Mouse (Mus musculus) T-cell, adult 2 months (primary cell): ENCODE data around the gene Chst5.
A peak's percentile ranks its signal among the peaks of the same experiment; 100 is the strongest.

Source experiments
- DNase-seq: peaks from one replicate; pipeline ENCODE4 v3.0.0; 2022; ENCODE audit warnings: low spot score

The Chst5 gene

DNA sequence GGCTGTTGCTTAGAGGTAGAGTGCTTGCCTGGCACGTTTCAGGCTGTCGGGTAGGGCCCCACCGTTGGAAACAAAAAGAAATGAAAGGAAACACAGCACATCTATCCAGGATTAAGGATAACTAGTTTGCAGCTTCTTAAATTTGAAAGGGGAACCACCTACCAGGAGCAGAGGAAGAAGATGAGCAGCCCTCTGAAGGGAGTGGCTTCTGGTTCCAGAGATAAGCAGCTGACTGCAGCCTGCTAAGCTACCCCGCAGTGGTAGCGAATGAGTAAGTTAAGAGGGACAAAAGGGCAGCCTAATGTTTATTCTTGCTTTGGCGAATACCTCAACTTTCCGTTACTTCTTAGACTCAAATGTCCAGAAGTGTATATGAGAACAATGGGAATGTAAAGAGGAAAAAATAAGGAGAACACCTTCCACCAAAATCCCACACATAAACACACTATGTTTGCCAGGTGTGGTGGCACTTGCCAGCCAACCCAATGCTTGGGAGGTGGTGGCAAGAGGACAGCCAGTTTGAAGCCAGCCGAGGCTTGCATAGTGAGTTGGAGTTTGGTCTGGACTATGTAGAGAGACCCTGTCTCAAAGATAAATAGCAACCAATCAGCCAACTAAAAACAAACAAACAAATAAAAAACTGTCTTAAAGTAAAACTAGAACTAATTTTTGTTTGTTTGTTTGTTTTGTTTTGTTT is 19.5 kb upstream of the Chst5 start:
- no peak for DNase-seq

- DNase-seq = no peak
These were observed 14.7 kb upstream of the Chst5 start for GRCm38 (mm10) chr8:111924976-111925375.

DNA sequence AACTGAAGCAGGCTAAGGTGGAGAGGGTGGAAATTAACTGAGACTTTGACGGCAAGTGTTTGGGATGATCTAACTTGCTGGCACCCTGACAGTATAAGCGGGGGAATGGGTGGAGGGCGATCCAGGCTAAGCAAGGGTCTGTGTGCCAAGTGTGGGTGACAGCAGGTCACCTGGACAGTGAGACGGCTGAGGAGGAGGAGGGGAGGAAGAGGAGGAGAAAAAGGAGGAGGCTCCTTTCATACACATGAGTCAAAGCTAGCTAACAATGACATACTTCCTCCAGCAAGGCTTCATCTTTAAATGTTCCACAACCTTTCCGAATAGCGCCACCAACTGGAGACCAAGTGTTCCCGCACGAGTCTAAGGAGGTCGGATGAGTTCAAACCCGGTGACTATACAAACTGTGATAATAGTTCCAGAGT is 13.1 kb upstream of the Chst5 start:
- peak; percentile 46 for DNase-seq

DNA sequence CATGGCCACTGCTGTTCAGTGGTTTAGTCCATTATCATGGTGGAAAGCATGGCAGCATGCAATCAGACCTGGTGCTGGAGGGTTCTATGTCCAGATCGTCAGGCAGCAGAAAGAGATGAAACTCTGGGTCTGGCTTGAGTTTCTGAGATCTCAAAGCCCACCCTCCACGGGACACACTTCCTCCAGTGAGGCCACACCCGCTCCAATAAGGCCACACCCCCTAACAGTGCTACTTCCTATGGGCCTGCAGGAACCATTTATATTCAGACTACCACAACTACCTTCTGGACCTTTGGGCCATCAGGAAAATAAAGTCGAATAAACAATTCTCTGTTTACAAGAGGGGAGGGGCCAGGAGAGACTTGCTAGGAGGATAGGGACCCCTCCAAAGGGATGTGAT is 10.7 kb upstream of the Chst5 start:
- DNase-seq = no peak

- DNase-seq = no peak
These were observed 9.4 kb upstream of the Chst5 start for GRCm38 (mm10) chr8:111919663-111920062.

DNA sequence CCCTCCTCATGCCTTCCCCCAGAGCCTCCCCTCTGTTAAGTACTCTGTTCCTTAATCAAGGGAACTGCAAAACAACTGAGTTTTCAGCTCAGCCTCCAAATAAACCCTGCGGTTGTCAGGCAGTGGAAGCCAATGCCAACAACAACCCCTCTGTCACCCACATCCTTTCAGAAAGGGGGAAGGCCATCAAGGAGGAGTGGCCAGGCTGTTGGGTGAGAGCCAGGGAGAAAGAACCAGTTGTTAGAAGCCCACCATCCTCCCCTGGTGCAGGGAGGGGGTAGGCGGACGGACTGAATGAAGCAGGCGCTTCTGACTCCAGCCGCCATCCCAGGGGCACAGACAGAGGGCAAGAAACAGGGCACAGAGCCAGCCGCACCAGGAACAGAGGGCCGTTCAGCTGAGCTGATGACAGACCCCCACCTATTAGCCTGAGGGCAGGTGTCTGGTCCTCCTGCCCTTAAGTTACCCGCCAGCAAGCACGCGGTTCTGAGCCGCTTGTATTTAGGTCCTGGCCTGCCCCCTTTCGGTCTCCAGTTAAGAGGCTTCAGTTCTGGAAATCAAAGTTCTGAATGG is 2.7 kb upstream of the Chst5 start:
- DNase-seq = no peak

- no peak for DNase-seq
These were observed 1.3 kb upstream of the Chst5 start for GRCm38 (mm10) chr8:111911572-111911971.

- DNase-seq = no peak
These were observed 4.6 kb downstream of the Chst5 start for GRCm38 (mm10) chr8:111905500-111906121.

DNA sequence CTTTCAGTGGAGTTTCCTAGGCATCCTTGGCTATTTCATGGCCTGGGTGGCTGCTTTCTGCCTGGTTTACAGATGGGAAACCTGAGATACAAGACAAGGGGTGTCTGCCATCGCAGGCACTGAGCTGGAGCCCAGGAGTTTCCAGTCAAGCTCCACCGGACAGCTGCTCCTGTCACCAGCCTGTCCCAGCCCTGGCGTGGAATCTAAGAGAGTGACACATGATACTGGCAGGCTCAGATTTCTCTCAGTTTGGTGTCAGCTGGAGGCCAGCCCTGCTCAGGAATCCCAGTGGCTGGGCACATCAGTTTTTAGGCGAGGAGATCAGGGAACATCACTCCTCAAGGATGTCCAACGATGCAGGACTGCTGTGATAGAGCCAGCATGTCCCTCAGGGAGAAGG is 8.2 kb downstream of the Chst5 start:
- no peak for DNase-seq

GRCm38 (mm10) chr8:111898586-111898985 is 11.7 kb downstream of the Chst5 start:
- no peak for DNase-seq

GRCm38 (mm10) chr8:111894955-111895354 is 15.3 kb downstream of the Chst5 start:
- no peak for DNase-seq

GRCm38 (mm10) chr8:111892615-111893014 is 17.6 kb downstream of the Chst5 start:
- no peak for DNase-seq

GRCm38 (mm10) chr8:111891983-111892382 is 18.3 kb downstream of the Chst5 start:
- no peak for DNase-seq

- DNase-seq = no peak
These were observed 19.3 kb downstream of the Chst5 start for GRCm38 (mm10) chr8:111890911-111891303.

GRCm38 (mm10) chr8:111889931-111890910 is 20.0 kb downstream of the Chst5 start:
- DNase-seq = no peak

- no peak for DNase-seq
These were observed 22.1 kb downstream of the Chst5 start for GRCm38 (mm10) chr8:111888091-111888650.

- no peak for DNase-seq
These were observed 22.8 kb downstream of the Chst5 start for GRCm38 (mm10) chr8:111887479-111887878.

GRCm38 (mm10) chr8:111883615-111884014 is 26.6 kb downstream of the Chst5 start:
- DNase-seq = no peak

GRCm38 (mm10) chr8:111881591-111881990 is 28.7 kb downstream of the Chst5 start:
- DNase-seq = peak; percentile 31

DNA sequence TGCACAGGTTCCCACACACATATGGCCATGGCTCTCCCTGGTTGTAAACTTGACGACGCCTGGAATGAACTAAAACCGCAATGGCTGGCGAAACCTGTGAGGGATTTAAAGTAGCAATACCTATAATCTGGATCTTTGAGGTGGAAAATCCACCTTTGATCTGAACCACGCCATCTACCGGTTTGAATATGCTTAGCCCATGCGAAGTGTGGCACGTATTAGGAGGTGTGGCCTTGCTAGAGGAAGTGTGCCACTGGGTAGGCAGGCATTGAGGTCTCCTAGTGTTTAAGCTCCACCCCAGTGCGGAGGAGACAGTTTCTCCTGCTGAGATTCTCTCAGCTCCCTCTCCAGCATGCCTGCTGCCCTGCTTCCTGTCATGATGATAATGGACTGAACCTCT is 32.5 kb downstream of the Chst5 start:
- peak; percentile 20 for DNase-seq

GRCm38 (mm10) chr8:111876355-111876948 is 33.8 kb downstream of the Chst5 start, which contains the start of gene Tmem170:
TSS of gene Tmem170 (minus strand) at chr8:111876750.
- peak; percentile 97 for DNase-seq
